Mouse (Mus musculus): Measurements from ENCODE around the gene Ppt2. TPM values are rescaled to one million over a fixed set of nuclear protein-coding genes. Genes with fewer than 3 reads are reported as not detected.
A peak's percentile ranks its signal among the peaks of the same experiment; 100 is the strongest.

Gene Ppt2
- polyA plus RNA-seq, 1 experiment from 2014 or later, result 17.7 TPM

GRCm38 (mm10) chr17:34670235-34670634 lies 41.9 kb upstream of the Ppt2 start, which contains the start of gene Tnxb:
TSS of gene Tnxb (plus strand) at chr17:34670535.
- no peaks in the 10 kb centered on the region for H3K9me3 ChIP-seq (ENCODE audit: control insufficient read depth, low read length)
- H3K4me1 ChIP-seq (replicated peaks; ENCODE audit: control insufficient read depth, insufficient read depth, low read length), result peaks cover 11% of the 10 kb centered on the region
- H3K4me3 ChIP-seq (replicated peaks; ENCODE audit: low read length), result peak within 1 kb of the TSS; percentile 41
- H3K27me3 ChIP-seq (replicated peaks; ENCODE audit: control insufficient read depth, insufficient read depth, low read length), result peaks cover 40% of the 10 kb centered on the region
- H3K4me2 ChIP-seq (ENCODE audit: low read length), result peak within 1 kb of the TSS; percentile 63
- H3K27ac ChIP-seq (ENCODE audit: low read length), result no peak within 1 kb of the TSS
- peak within 1 kb of the TSS; percentile 25; the same call in 1 of the 2 replicates for H3K9ac ChIP-seq (replicated peaks; ENCODE audit: low read depth, low read length)
- WGBS, result 61% methylated on average over 7 of the region's 7 CpGs
- no peak for ATAC-seq
- H3K36me3 ChIP-seq (ENCODE audit: control insufficient read depth, insufficient read depth), result no peaks in the 10 kb centered on the region

GRCm38 (mm10) chr17:34664472-34664871 lies 36.2 kb upstream of the Ppt2 start:
- Histone ChIP-seq H3K4me1 (replicated peaks; ENCODE audit: control insufficient read depth, insufficient read depth, low read length) (peaks cover 3% of the 10 kb centered on the region; the same call in 1 of the 2 replicates), H3K4me2 (ENCODE audit: low read length) (no peak overlapping the region), H3K9me3 (ENCODE audit: control insufficient read depth, low read length) (no peaks in the 10 kb centered on the region), H3K27ac (ENCODE audit: low read length) (no peak overlapping the region), H3K4me3 (replicated peaks; ENCODE audit: low read length) (no peak overlapping the region), H3K27me3 (replicated peaks; ENCODE audit: control insufficient read depth, insufficient read depth, low read length) (peaks cover 14% of the 10 kb centered on the region), H3K36me3 (ENCODE audit: control insufficient read depth, insufficient read depth) (no peaks in the 10 kb centered on the region), H3K9ac (replicated peaks; ENCODE audit: low read depth, low read length) (no peak overlapping the region)
- no peak for ATAC-seq
- 81% methylated on average over 7 of the region's 7 CpGs for WGBS

GRCm38 (mm10) chr17:34663558-34663957 lies 35.2 kb upstream of the Ppt2 start:
- no peak overlapping the region for H3K4me3 ChIP-seq (replicated peaks; ENCODE audit: low read length)
- H3K27me3 ChIP-seq (replicated peaks; ENCODE audit: control insufficient read depth, insufficient read depth, low read length), result peaks cover 18% of the 10 kb centered on the region
- no peaks in the 10 kb centered on the region for H3K36me3 ChIP-seq (ENCODE audit: control insufficient read depth, insufficient read depth)
- 58% methylated on average over 1 of the region's 1 CpGs for WGBS
- no peak for ATAC-seq
- H3K27ac ChIP-seq (ENCODE audit: low read length), result no peak overlapping the region
- no peak overlapping the region for H3K4me2 ChIP-seq (ENCODE audit: low read length)
- H3K4me1 ChIP-seq (replicated peaks; ENCODE audit: control insufficient read depth, insufficient read depth, low read length), result peaks cover 3% of the 10 kb centered on the region; the same call in 1 of the 2 replicates
- H3K9ac ChIP-seq (replicated peaks; ENCODE audit: low read depth, low read length), result no peak overlapping the region
- H3K9me3 ChIP-seq (ENCODE audit: control insufficient read depth, low read length), result no peaks in the 10 kb centered on the region

GRCm38 (mm10) chr17:34662978-34663377 lies 34.7 kb upstream of the Ppt2 start:
- Histone ChIP-seq H3K36me3 (ENCODE audit: control insufficient read depth, insufficient read depth) (no peaks in the 10 kb centered on the region), H3K4me1 (replicated peaks; ENCODE audit: control insufficient read depth, insufficient read depth, low read length) (peaks cover 3% of the 10 kb centered on the region; the same call in 1 of the 2 replicates), H3K27ac (ENCODE audit: low read length) (no peak overlapping the region), H3K4me2 (ENCODE audit: low read length) (no peak overlapping the region), H3K9ac (replicated peaks; ENCODE audit: low read depth, low read length) (no peak overlapping the region), H3K27me3 (replicated peaks; ENCODE audit: control insufficient read depth, insufficient read depth, low read length) (peaks cover 18% of the 10 kb centered on the region), H3K4me3 (replicated peaks; ENCODE audit: low read length) (no peak overlapping the region), H3K9me3 (ENCODE audit: control insufficient read depth, low read length) (no peaks in the 10 kb centered on the region)
- 80% methylated on average over 8 of the region's 8 CpGs for WGBS
- ATAC-seq, result no peak

GRCm38 (mm10) chr17:34662468-34662867 lies 34.2 kb upstream of the Ppt2 start:
- no peak overlapping the region for H3K4me2 ChIP-seq (ENCODE audit: low read length)
- 93% methylated on average over 1 of the region's 1 CpGs for WGBS
- H3K36me3 ChIP-seq (ENCODE audit: control insufficient read depth, insufficient read depth), result no peaks in the 10 kb centered on the region
- peaks cover 3% of the 10 kb centered on the region; the same call in 1 of the 2 replicates for H3K4me1 ChIP-seq (replicated peaks; ENCODE audit: control insufficient read depth, insufficient read depth, low read length)
- peaks cover 18% of the 10 kb centered on the region for H3K27me3 ChIP-seq (replicated peaks; ENCODE audit: control insufficient read depth, insufficient read depth, low read length)
- H3K4me3 ChIP-seq (replicated peaks; ENCODE audit: low read length), result no peak overlapping the region
- H3K27ac ChIP-seq (ENCODE audit: low read length), result no peak overlapping the region
- H3K9ac ChIP-seq (replicated peaks; ENCODE audit: low read depth, low read length), result no peak overlapping the region
- no peak for ATAC-seq
- no peaks in the 10 kb centered on the region for H3K9me3 ChIP-seq (ENCODE audit: control insufficient read depth, low read length)

- 13% methylated on average over 19 of the region's 19 CpGs for WGBS
- H3K27me3 ChIP-seq (replicated peaks; ENCODE audit: control insufficient read depth, insufficient read depth, low read length), result peaks cover 18% of the 10 kb centered on the region
- H3K4me1 ChIP-seq (replicated peaks; ENCODE audit: control insufficient read depth, insufficient read depth, low read length), result peaks cover 3% of the 10 kb centered on the region; the same call in 1 of the 2 replicates
- ATAC-seq, result no peak
- H3K4me2 ChIP-seq (ENCODE audit: low read length), result peak overlapping the region; percentile 27
- no peaks in the 10 kb centered on the region for H3K36me3 ChIP-seq (ENCODE audit: control insufficient read depth, insufficient read depth)
- H3K9ac ChIP-seq (replicated peaks; ENCODE audit: low read depth, low read length), result no peak overlapping the region
- H3K4me3 ChIP-seq (replicated peaks; ENCODE audit: low read length), result 0 out of 2 replicates have a peak overlapping the region, but pooled peaks have one; percentile 3
- H3K27ac ChIP-seq (ENCODE audit: low read length), result no peak overlapping the region
- H3K9me3 ChIP-seq (ENCODE audit: control insufficient read depth, low read length), result no peaks in the 10 kb centered on the region
These were observed 32.8 kb upstream of the Ppt2 start for GRCm38 (mm10) chr17:34661121-34661591.

DNA sequence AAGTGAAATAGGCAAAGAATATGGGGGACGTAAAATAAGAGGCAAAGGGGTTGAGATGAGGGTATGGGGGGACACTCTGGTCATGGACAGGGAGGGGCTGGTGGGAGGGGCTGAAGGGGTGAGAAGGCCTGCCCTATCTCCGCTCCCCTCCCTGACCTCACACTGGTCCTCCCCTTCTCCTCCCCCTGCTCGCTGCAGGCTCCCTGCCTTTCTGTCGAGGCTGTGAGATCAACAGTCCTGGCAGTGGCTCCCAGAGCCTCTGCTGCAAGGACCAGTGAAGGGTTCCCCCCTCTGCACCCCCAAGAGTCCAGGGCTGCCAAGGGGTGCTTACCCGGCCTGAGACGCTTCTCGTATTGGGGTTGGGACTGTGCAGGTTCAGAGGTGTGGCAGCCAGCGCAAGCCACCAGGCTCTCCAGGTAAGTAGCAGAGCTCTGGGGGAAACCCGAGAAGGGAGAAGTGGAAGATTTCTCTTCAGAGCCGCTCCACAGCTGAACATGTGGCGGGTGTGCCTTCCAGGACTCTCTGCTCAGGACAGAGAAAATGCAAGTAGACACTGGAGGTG lies 32.0 kb upstream of the Ppt2 start:
- Histone ChIP-seq H3K4me3 (replicated peaks; ENCODE audit: low read length) (no peak overlapping the region), H3K27ac (ENCODE audit: low read length) (no peak overlapping the region), H3K27me3 (replicated peaks; ENCODE audit: control insufficient read depth, insufficient read depth, low read length) (peaks cover 18% of the 10 kb centered on the region), H3K9ac (replicated peaks; ENCODE audit: low read depth, low read length) (no peak overlapping the region), H3K9me3 (ENCODE audit: control insufficient read depth, low read length) (no peaks in the 10 kb centered on the region), H3K4me1 (replicated peaks; ENCODE audit: control insufficient read depth, insufficient read depth, low read length) (peaks cover 3% of the 10 kb centered on the region; the same call in 1 of the 2 replicates), H3K4me2 (ENCODE audit: low read length) (no peak overlapping the region), H3K36me3 (ENCODE audit: control insufficient read depth, insufficient read depth) (no peaks in the 10 kb centered on the region)
- 38% methylated on average over 11 of the region's 11 CpGs for WGBS
- no peak for ATAC-seq

DNA sequence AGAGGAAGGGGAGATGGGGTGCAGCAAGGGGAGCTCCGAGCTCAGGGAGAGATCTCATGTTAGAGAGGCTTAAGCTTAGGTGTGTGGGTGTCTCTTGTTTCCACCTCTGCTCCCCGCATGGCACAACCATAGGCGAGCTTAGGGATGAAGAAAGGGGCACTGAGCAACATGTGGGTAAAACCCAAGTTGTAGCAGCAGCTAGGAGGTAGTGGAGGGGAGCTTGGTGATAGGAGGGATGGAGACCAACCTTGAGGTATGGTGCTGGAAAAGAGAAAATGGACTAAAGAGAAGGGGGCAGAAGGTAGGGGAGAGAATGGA lies 31.5 kb upstream of the Ppt2 start:
- H3K27me3 ChIP-seq (replicated peaks; ENCODE audit: control insufficient read depth, insufficient read depth, low read length), result peaks cover 18% of the 10 kb centered on the region
- H3K4me2 ChIP-seq (ENCODE audit: low read length), result no peak overlapping the region
- H3K4me3 ChIP-seq (replicated peaks; ENCODE audit: low read length), result no peak overlapping the region
- WGBS, result 78% methylated on average over 3 of the region's 3 CpGs
- no peak overlapping the region for H3K27ac ChIP-seq (ENCODE audit: low read length)
- H3K9me3 ChIP-seq (ENCODE audit: control insufficient read depth, low read length), result no peaks in the 10 kb centered on the region
- H3K4me1 ChIP-seq (replicated peaks; ENCODE audit: control insufficient read depth, insufficient read depth, low read length), result peaks cover 3% of the 10 kb centered on the region; the same call in 1 of the 2 replicates
- H3K9ac ChIP-seq (replicated peaks; ENCODE audit: low read depth, low read length), result no peak overlapping the region
- no peaks in the 10 kb centered on the region for H3K36me3 ChIP-seq (ENCODE audit: control insufficient read depth, insufficient read depth)
- ATAC-seq, result no peak

DNA sequence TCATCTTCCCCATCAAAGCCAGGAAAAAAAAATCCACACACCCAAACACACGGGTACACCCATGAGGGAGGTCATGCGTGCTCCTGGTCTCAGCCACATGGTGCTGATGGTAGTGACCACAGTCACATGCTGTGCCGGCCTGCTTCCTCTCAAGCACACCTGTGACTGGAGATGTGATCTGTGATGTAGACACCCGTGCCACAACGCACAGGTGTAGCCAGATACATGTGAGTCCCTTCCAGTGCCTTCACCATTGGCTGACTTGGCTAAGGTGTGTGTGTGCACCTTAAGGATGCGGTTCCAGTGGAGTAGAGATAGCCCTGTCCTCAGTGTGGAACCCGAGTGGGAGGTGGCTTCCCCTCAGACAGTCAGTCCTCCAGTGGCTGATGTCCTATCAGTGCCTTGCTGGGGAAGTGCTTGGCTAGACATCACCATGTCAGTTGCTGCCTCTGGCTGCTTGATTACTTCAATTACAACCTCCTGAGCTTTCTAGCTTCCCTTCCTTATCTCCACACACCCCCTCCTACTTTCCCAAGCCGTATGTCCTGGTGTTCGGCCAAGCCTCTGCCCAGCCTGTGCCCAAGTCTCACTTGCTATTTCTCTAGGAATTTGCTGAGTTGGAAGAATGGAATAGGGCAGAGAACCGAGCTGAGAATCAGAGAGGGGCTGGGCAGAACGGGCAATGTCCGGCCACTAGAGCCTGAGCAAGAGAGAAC lies 31.0 kb upstream of the Ppt2 start:
- no peak for ATAC-seq
- 68% methylated on average over 12 of the region's 12 CpGs for WGBS
- Histone ChIP-seq H3K4me1 (replicated peaks; ENCODE audit: control insufficient read depth, insufficient read depth, low read length) (peaks cover 3% of the 10 kb centered on the region; the same call in 1 of the 2 replicates), H3K4me3 (replicated peaks; ENCODE audit: low read length) (no peak overlapping the region), H3K9me3 (ENCODE audit: control insufficient read depth, low read length) (no peaks in the 10 kb centered on the region), H3K9ac (replicated peaks; ENCODE audit: low read depth, low read length) (no peak overlapping the region), H3K36me3 (ENCODE audit: control insufficient read depth, insufficient read depth) (0 out of 2 replicates have a peak, but pooled peaks cover under 1% of the 10 kb centered on the region), H3K4me2 (ENCODE audit: low read length) (no peak overlapping the region), H3K27ac (ENCODE audit: low read length) (no peak overlapping the region), H3K27me3 (replicated peaks; ENCODE audit: control insufficient read depth, insufficient read depth, low read length) (peaks cover 18% of the 10 kb centered on the region)
